Mouse (Mus musculus): ENCODE results near the gene Pfas.

DNA sequence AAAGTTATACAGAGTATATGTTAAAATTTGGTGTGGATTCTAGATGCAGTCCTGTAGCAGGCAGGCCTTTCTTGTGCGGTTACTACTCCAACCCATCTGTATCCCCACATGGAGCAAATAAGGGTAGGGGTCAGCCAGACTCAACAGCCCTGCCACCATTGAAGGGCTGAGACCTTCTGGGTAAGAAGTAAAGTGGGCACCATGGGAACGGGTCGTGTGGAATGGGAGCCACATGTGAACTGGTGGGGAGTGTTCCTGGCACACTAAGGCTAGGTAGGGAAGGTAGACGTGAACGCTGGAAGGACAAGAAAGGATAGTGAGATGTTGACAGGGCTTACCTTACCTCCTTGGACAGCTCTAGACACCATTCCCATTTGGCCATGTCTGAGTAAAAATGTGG is 29.9 kb upstream of the Pfas start:
- TF ChIP-seq POLR2A (IDR thresholded peaks at IDR 0.05; ENCODE audit: borderline replicate concordance, low read depth, low read length), result no peak
- no peak for TF ChIP-seq CTCF (IDR thresholded peaks at IDR 0.05; ENCODE audit: low read depth, low read length)

Data from bone marrow macrophage, adult 2 months (primary cell).